Mouse (Mus musculus): ENCODE measurements around the gene AU022751.
A peak's percentile ranks its signal among the peaks of the same experiment; 100 is the strongest.
"Not testable (repeated sequence)": the region's sequence is repeated elsewhere in the genome, so short reads cannot be mapped to it uniquely, and the experiment has no call there.

The AU022751 gene

DNA sequence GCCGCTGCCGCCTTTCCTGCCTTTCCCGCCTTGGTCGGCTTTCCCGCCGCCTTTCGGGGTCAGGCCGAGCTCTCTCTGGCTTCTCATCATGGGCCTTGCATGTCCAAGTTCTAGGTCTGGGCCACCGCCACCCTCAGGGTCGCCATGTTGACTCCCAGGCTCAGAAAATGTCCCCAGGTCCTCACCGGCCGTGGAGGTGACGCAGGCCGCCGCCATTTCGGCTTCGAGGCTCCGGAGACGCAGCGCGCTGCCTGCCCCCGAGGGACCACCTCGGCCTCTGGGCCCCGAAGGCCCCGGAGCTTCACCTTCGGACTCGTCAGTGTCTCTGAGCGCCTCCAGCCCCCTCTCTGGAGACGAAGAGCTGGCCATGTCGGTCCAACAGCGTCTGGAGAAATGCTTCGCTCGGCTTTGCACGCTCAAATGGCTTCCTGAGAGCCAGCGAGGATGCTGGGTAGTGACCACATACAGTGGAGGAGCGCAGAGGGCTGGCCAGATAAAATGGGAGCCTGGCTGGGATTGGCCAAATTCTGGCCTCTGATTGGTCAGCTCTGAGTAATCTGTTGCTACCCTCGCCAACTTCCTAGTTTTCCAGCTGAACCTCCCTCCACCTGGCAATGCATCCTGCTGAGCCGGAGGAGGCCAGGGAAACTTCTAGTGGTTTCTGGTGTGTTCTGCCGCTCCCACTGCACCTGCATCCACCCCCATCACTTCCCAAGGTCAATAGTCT is at the start of gene AU022751:
Gene AU022751, minus strand, starts transcription at position 466 of the 727 bp plus-strand sequence.
- no peak for DNase-seq (ENCODE audit: low spot score)

DNA sequence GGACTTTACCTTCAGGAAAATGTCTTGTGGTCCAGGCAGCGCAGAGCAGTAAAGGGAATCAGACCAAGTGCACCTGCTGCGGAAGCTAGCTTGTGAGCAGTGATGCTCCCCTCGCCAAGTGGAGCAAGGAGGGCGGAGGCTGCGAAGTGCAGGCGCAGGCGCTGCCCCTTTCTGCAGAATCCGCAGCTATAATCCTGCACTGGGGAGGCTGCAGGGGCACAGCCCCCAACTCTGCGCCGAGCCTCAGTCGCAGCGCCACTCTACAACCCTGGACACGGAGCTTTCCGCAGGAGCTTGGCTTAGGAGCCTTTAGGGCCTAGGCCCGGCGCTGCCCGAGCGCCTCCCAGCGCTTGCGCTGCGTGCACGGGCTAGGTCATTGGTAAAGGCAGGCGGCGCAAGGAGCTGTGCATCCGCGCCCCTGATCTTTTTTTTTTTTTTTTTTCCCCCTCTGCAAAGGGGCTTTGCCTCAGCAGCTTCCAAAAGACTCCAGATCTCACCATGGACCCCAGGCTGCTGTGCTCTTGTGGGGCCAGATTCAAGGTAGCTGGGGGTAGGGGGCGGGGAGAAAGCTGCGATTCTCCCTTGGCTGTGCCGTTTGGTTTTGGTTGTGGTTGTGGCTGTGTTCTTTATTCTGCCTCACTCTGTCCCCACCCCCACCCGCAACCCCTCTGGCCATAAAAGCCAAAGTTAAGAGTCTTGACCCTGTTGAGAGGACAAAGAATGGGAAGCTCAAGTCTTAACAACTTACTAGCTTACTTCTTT is 9.0 kb upstream of the AU022751 start:
- peak; percentile 64 for DNase-seq (ENCODE audit: low spot score)

DNA sequence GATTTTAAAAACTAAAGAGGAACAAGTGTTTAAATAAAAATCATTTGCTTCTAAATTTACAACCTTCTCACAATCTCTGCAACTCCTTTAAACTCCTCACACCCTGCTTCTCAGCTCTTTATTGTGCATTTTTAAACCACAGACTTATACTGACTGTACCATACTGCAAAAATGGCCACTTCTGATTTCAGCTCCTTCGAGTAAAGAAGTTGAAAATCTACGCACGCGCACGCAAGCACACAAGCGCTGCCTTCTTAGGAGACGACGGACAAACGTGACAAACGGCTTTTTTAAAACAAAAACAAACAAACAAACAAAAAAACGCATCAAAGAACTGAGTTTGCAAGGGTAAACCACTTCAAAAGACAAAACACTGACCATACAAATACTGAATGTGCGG is 8.3 kb upstream of the AU022751 start:
- peak; percentile 16 for DNase-seq (ENCODE audit: low spot score)

- no peak for DNase-seq (ENCODE audit: low spot score)
Measured at GRCm38 (mm10) chrX:6061563-6061962, 21.7 kb downstream of the AU022751 start.

GRCm38 (mm10) chrX:6047936-6048614 is 35.1 kb downstream of the AU022751 start:
- DNase-seq (ENCODE audit: low spot score) = not testable (repeated sequence)

DNA sequence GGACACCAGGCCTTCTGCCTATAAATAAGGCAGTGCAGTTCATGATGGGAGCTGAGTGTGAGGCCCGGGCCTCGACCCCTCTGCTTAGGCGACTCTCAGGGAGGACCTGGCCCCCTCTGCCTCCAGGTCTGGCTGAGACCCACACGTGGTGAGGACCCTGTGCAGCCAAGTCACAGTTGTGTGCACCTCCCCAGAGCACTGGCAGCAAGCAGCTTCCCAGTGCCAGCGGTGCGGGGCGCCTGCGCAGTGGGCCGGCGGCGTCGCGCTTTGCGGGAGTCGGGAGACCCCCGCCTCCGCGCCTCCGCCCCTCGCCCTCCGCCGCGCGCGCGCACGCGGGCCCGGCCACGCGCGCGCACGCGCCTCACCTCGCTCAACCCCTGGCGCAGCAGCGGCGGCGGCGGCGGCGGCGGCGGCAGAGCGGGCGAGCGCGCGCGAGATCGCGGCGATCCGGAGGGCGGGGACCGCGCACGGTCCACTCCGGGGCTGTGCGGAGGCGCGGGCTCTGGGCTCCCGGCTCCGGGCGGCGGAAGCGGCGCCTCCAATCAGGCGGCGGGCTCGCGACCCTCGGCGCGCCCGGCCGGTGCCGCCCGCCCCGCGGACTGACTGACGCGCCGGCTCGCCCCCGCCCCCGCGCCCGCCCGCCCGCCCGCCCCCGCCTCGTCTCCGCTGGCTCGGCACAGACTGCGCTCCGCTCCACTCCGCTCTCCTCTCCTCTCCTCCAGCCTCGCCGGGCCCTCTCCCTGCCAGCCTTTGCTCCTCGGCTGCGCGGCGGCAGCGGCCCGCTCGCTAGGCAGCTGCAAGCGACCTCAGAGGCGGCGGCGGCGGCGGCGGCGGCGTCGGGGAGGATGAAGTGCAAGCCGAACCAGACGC is 35.9 kb downstream of the AU022751 start, which contains the start of gene Nudt11:
Gene Nudt11, plus strand, starts transcription at position 388 of the 870 bp plus-strand sequence.
- not testable (repeated sequence) for DNase-seq (ENCODE audit: low spot score)
